Mouse (Mus musculus): ENCODE measurements around the gene Actrt2. TPM values are rescaled to one million over a fixed set of nuclear protein-coding genes. Genes with fewer than 3 reads are reported as not detected.

Actrt2 gene
- polyA plus RNA-seq, 1 experiment from 2014 or later: not detected

DNA sequence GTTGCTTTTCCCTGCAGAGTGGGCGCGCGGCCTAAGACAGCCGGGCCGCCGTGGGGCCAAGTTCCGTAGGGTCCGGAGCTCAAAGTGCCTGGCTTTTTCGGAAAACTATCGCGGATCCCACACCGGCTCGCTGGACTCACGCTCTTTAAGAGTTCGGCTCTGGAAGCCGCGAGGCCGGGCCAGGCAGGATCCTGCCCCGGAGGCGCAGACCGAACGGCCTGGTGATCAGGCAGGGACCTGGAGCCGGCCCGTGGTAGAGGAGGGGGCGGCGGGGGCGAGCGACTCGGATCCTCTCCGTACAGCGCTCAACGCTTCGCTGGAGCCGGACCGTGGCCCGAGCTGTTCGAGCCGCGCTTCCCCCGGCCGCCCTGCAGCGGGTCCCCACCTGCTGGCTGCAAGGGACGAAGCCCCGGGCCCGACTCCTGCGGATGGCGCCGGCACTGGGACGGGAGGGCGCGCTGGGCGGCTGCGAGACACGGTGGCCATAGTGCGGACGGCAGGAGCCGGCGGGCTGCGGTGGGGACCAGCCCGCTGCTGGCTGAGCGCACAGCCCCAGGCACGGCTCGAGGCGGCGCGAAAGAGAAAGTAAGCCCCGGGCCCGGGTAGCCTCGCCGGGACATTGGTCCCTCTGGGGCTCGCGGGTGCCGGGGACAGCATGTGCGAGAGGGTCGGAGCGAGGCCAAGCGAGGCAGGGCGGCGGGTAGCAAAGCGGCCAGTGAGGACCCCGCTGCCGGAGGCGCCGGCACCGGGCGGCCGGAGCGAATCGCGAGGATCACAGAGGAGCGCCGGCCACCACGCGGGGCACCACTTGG is 32.2 kb downstream of the Actrt2 start:
- H3K9me3 ChIP-seq: no peaks in the 10 kb centered on the region
- H3K27ac ChIP-seq (replicated peaks): peak overlapping the region; percentile 90
- H3K4me3 ChIP-seq: peak overlapping the region; percentile 54
- peaks cover 80% of the 10 kb centered on the region for H3K4me1 ChIP-seq
- H3K4me2 ChIP-seq (replicated peaks): peak overlapping the region; percentile 84
- WGBS: under 1% methylated on average over 81 of the region's 94 CpGs
- ATAC-seq (replicated peaks): peak; percentile 39
- no peaks in the 10 kb centered on the region for H3K36me3 ChIP-seq
- H3K9ac ChIP-seq (replicated peaks): peak overlapping the region; percentile 62
- peaks cover 23% of the 10 kb centered on the region; the same call in 1 of the 2 replicates for H3K27me3 ChIP-seq

DNA sequence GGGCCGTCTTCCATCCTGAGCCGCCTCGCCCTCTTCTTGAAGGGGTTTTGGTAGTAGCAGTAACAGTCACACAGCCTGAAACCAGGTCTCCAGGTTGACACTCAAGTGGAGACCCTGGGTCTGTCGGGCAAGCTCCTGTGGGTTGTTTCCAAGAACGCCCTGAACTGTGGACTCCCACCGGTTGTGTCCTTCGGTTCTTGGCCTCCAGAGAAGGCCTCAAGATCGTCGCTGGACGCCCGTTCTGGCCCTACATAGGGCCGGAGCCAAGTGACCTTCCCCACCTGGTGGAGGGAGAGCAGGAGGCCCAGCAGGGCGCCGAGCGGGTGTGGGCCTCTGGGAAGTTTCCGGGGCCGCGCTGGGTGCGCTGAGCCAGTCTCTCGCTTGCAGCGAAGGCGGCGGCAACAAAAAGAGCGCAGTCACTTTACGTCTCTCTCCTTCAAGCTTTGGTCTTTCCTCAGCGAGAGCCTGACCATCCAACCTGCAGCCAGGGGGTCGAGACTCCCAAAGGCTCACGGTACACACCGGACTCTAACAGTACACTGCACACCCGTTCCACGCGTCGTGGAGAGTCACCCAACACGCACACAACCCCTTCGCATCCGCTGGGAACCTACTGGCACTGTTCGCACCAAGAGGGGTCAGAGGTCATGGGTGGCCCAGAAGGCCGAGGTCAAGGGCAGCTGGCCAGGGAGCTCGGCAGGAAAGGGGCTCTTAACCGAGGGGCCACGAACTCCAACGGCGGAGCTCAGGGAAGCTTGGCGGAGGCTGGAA is 33.0 kb downstream of the Actrt2 start:
- peak overlapping the region; percentile 84 for H3K4me2 ChIP-seq (replicated peaks)
- H3K27ac ChIP-seq (replicated peaks): peak overlapping the region; percentile 90
- no peaks in the 10 kb centered on the region for H3K36me3 ChIP-seq
- H3K9ac ChIP-seq (replicated peaks): peak overlapping the region; percentile 62
- H3K27me3 ChIP-seq: peaks cover 15% of the 10 kb centered on the region; the same call in 1 of the 2 replicates
- peak overlapping the region; percentile 54 for H3K4me3 ChIP-seq
- peaks cover 78% of the 10 kb centered on the region for H3K4me1 ChIP-seq
- WGBS: 7% methylated on average over 44 of the region's 44 CpGs
- ATAC-seq (replicated peaks): no peak
- H3K9me3 ChIP-seq: no peaks in the 10 kb centered on the region

DNA sequence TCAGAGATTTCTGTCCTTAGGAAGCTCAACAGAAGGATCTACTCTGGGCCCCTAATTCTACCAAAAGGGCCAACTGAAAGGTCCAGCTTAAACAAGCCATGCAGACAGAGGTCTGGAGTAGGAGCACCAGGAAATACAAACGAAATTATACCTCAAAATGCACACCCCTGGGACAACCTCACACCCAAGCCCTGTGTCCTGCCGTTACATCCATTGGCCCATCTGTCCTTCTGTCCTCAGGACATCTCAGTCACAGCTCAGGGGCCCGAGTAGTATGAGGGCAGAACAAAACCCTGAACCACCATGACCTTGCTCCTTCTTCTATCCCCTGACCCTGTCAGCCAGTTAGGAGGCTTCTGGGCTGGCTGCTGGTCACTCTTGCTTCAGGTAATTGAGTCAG is 33.7 kb downstream of the Actrt2 start:
- H3K4me3 ChIP-seq: peak overlapping the region; percentile 54
- peak overlapping the region; percentile 90; the same call in 1 of the 2 replicates for H3K27ac ChIP-seq (replicated peaks)
- H3K4me1 ChIP-seq: peaks cover 80% of the 10 kb centered on the region
- WGBS: 36% methylated on average over 3 of the region's 3 CpGs
- H3K27me3 ChIP-seq: peaks cover 8% of the 10 kb centered on the region; the same call in 1 of the 2 replicates
- H3K9me3 ChIP-seq: no peaks in the 10 kb centered on the region
- no peak for ATAC-seq (replicated peaks)
- peak overlapping the region; percentile 84 for H3K4me2 ChIP-seq (replicated peaks)
- H3K9ac ChIP-seq (replicated peaks): peak overlapping the region; percentile 62
- no peaks in the 10 kb centered on the region for H3K36me3 ChIP-seq

DNA sequence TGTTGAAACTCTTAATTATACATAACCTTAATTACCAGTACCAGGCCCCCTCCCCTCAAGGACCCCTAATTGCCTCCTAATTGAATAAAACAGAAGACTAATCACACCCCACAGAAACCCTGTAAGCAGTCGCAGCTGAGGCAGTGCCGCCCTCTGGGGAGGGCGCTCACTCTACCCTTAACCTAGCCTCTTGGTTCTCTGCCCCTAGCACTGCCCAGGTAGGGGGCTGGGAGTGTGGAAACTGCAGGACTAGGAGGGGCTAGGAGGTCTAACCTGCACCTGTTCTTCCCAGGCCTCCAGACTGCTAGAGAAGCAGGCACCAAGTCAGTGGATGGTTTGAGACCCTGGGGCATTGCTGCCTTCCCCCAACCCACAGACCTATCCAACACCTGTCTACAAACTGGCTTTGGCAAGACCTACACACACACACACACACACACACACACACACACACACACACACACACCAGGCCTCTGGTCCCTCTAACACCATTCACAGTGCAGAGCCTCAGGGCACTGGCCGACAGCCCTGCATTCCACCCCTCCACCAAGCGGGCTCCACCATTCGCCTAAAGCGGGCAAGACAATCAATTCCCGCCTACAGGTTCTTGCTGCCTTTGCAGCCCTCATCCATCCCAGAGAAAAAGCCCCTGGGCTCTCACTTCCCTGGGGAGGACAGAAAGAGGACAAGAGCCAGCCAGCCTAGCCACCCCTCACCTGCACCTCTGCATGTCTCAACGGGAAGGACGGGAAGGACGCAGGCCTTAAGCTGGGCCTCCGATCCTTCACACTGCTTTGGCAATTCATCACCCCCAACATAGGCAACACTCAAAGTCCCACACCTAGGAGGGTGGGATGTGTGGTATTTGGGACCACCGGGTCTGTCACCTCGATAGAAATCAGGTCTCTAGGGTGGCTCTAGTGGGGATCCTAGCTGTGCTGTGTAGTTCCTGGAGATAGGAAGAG is 34.6 kb downstream of the Actrt2 start:
- Histone ChIP-seq H3K36me3 (no peaks in the 10 kb centered on the region), H3K4me1 (peaks cover 79% of the 10 kb centered on the region), H3K9me3 (no peaks in the 10 kb centered on the region), H3K27me3 (0 out of 2 replicates have a peak, but pooled peaks cover 4% of the 10 kb centered on the region), H3K4me3 (peak overlapping the region; percentile 54), H3K9ac (replicated peaks) (peak overlapping the region; percentile 62), H3K4me2 (replicated peaks) (peak overlapping the region; percentile 84), H3K27ac (replicated peaks) (peak overlapping the region; percentile 31; the same call in 1 of the 2 replicates)
- ATAC-seq (replicated peaks): no peak
- WGBS: 24% methylated on average over 14 of the region's 14 CpGs

DNA sequence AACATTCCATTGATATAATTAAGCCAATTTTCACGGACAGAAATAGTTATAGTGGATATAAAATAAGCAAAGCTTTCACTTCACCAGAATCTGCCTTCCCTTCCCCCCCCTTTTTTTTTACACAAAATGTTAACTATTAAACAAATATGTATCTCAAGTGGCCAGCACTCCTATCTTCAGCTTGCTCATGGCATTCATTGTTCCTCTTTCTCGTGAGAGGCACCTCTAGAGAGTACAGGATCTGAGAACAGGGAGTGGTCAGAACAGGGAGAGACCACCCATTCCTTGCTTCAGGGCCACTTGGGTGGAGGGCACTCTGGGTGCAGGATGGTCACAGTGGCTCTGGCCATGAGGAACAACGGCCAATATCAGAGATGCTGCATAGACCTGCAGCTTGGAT is 36.9 kb downstream of the Actrt2 start:
- ATAC-seq (replicated peaks): no peak
- 61% methylated on average over 3 of the region's 3 CpGs for WGBS
- 0 out of 2 replicates have a peak overlapping the region, but pooled peaks have one; percentile 11 for H3K4me3 ChIP-seq
- peaks cover 82% of the 10 kb centered on the region for H3K4me1 ChIP-seq
- peak overlapping the region; percentile 26 for H3K4me2 ChIP-seq (replicated peaks)
- H3K9me3 ChIP-seq: no peaks in the 10 kb centered on the region
- no peaks in the 10 kb centered on the region for H3K36me3 ChIP-seq
- 0 out of 2 replicates have a peak, but pooled peaks cover 4% of the 10 kb centered on the region for H3K27me3 ChIP-seq
- H3K9ac ChIP-seq (replicated peaks): no peak overlapping the region
- no peak overlapping the region for H3K27ac ChIP-seq (replicated peaks)

DNA sequence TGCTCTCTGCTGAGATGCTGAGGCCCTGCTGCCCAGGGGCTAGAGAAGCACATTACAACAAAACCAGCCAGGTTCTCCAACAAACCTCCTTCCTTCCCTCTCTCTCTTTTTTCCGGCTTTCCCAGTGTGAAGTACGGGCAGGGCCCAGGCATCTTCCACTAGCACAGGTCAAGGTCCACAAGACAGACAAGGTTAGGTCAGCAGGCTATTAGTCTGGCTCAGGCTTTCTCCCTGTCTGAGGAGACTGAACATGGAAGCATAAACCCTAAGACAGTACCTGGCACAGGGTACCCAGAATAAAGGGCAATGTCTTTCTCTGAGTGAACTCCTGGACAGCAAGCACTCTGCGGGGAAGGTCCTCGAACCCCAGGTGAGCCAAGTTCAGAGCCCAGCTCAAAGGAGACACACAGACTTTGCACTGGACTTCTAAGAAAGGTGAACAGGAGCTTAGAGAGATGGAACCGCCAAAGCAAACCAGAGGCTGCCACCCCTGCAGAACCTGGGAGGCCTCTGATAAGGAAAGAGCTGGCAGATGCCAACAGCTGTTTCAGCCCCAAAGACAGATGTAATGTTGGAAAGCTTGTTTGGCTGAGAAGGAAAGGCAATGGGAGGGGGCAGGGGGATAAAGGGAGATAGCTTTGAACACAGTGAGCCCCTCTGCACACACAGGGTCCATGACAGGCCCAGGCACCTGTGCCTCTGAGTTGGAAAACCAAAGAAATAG is 40.1 kb downstream of the Actrt2 start:
- Histone ChIP-seq H3K9ac (replicated peaks) (no peak overlapping the region), H3K27me3 (no peaks in the 10 kb centered on the region), H3K4me2 (replicated peaks) (no peak overlapping the region), H3K4me3 (no peak overlapping the region), H3K36me3 (no peaks in the 10 kb centered on the region), H3K4me1 (peaks cover 60% of the 10 kb centered on the region), H3K27ac (replicated peaks) (peak overlapping the region; percentile 46), H3K9me3 (no peaks in the 10 kb centered on the region)
- 70% methylated on average over 5 of the region's 5 CpGs for WGBS
- no peak for ATAC-seq (replicated peaks)

DNA sequence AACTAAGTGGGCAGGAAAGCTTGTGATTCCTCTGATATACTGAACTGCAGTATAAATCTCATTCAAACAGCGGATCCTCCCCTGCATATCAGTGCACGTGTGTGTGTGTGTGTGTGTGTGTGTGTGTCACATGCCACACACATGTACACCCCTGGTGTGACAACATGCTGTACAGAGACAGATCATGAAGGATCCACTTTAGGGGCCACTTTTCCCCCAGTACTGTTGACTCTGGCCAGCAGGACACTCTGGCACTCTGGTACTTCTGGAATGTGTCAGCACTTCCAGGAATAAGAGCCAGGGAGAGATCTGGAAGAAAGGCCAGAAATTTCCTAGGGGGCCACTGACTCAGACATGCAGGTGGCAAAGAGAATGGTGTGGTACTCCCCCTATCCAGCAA is 41.4 kb downstream of the Actrt2 start:
- Histone ChIP-seq H3K4me3 (no peak overlapping the region), H3K36me3 (no peaks in the 10 kb centered on the region), H3K4me1 (peaks cover 63% of the 10 kb centered on the region), H3K27me3 (no peaks in the 10 kb centered on the region), H3K9me3 (no peaks in the 10 kb centered on the region), H3K27ac (replicated peaks) (0 out of 2 replicates have a peak overlapping the region, but pooled peaks have one; percentile 46), H3K4me2 (replicated peaks) (no peak overlapping the region), H3K9ac (replicated peaks) (no peak overlapping the region)
- WGBS: 74% methylated on average over 2 of the region's 2 CpGs
- no peak for ATAC-seq (replicated peaks)

DNA sequence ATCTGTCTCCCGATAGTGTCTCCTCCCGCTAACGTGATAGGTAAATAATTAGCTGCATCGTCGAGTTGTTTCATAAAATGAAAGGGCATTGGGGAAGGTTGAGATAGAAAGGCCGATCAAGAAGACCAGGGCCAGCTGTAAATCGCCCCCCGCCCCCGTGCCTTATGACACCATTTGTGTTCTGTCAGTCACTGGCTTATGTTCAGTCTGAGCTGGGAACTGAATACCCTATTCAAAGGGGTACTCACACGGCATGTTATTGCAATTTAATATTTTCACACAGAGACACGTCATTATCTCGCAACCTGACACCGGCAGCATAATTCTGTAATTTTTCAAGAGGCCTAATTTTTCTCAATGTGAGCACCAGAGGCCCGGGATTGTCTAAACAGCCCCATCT is 42.0 kb downstream of the Actrt2 start:
- ATAC-seq (replicated peaks): no peak
- Histone ChIP-seq H3K27ac (replicated peaks) (peak overlapping the region; percentile 46; the same call in 1 of the 2 replicates), H3K4me2 (replicated peaks) (no peak overlapping the region), H3K9ac (replicated peaks) (no peak overlapping the region), H3K4me1 (peaks cover 59% of the 10 kb centered on the region), H3K36me3 (no peaks in the 10 kb centered on the region), H3K4me3 (no peak overlapping the region), H3K27me3 (no peaks in the 10 kb centered on the region), H3K9me3 (no peaks in the 10 kb centered on the region)
- WGBS: 34% methylated on average over 14 of the region's 14 CpGs

DNA sequence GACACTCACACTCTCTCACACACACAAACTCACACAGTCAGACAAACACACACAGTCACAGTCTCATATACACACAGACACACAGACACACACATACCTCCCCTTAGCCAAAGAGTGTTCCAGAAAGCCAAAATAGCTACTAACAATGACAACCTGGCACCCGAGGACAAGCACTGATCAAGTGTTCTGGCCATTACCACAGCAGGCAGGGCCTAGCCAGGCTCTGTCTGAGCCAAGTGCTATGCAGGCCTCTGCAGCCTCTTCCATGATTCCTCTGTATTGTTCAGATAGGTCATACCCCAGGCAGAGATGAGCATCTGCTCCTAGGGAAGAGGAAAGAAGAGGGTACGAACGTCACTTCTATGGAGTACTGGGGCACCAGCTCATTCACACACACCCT is 44.4 kb downstream of the Actrt2 start:
- no peak overlapping the region for H3K4me2 ChIP-seq (replicated peaks)
- no peaks in the 10 kb centered on the region for H3K36me3 ChIP-seq
- no peak for ATAC-seq (replicated peaks)
- WGBS: 61% methylated on average over 3 of the region's 3 CpGs
- no peak overlapping the region for H3K4me3 ChIP-seq
- H3K9ac ChIP-seq (replicated peaks): no peak overlapping the region
- H3K27me3 ChIP-seq: no peaks in the 10 kb centered on the region
- H3K9me3 ChIP-seq: no peaks in the 10 kb centered on the region
- no peak overlapping the region for H3K27ac ChIP-seq (replicated peaks)
- peaks cover 51% of the 10 kb centered on the region for H3K4me1 ChIP-seq

DNA sequence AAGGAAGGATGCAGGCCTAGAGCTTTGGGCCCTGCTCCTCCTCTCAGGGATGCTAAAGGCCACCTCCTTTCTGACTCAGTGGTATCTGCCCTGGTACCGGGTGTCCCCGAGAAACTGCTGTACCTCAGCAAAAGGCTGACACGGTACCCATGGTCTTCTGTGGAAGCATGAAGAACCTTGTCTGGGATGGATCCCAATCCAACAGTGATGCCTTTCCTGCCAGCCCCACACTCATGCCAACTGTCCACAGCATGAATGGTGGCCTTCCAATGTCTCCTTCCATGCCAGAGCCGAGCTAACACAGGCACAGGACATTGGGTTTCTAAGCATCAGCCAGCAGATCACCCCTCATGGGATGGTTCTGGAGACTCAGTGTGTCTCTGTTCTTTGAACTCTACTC is 45.1 kb downstream of the Actrt2 start:
- Histone ChIP-seq H3K4me3 (no peak overlapping the region), H3K9ac (replicated peaks) (no peak overlapping the region), H3K9me3 (no peaks in the 10 kb centered on the region), H3K4me2 (replicated peaks) (no peak overlapping the region), H3K36me3 (no peaks in the 10 kb centered on the region), H3K4me1 (peaks cover 45% of the 10 kb centered on the region), H3K27me3 (no peaks in the 10 kb centered on the region), H3K27ac (replicated peaks) (no peak overlapping the region)
- ATAC-seq (replicated peaks): no peak
- WGBS: 89% methylated on average over 4 of the region's 4 CpGs

Measured in forebrain, embryonic 15.5 days (tissue).